Mouse (Mus musculus) midbrain, embryonic 14.5 days (tissue): ENCODE data around the gene Amhr2. TPM values are rescaled to one million over a fixed set of nuclear protein-coding genes. Genes with fewer than 3 reads are reported as not detected.

Source experiments
- ATAC-seq: fragments of 200-750 bp; cut with Nextera tagmentation; 2 replicates; pipeline ENCODE4 v1.8.0; 2017; ENCODE audit warnings: moderate number of reproducible peaks, moderate library complexity; ENCODE audit not compliant: low FRiP score, low TSS enrichment
- DNase-seq: peaks from one replicate; pipeline ENCODE4 v3.0.0-alpha.2; 2015
- H3K27ac ChIP-seq: fragments of 300-500 bp; sonication (generic); replicated peaks from 2 replicates; pipeline ENCODE4 v1.5.1; 2014; ENCODE audit warnings: mild to moderate bottlenecking, low read depth, low read length, moderate library complexity
- H3K27me3 ChIP-seq: fragments of 300-500 bp; sonication (generic); 2 replicates; pipeline ENCODE4 v1.6.1; 2014; ENCODE audit warnings: low read length, control low read depth, mixed read lengths; ENCODE audit not compliant: control insufficient read depth, insufficient read depth
- H3K36me3 ChIP-seq: fragments of 300-500 bp; sonication (generic); 2 replicates; pipeline ENCODE4 v1.6.1; 2014; ENCODE audit warnings: low read length, control low read depth; ENCODE audit not compliant: control insufficient read depth, insufficient read depth
- H3K4me1 ChIP-seq: fragments of 300-500 bp; sonication (generic); 2 replicates; pipeline ENCODE4 v1.6.1; 2014; ENCODE audit warnings: mild to moderate bottlenecking, antibody characterized with exemption, low read length, control low read depth; ENCODE audit not compliant: control insufficient read depth, insufficient read depth
- H3K4me2 ChIP-seq: fragments of 300-500 bp; sonication (generic); 2 replicates; pipeline ENCODE4 v1.6.1; 2014; ENCODE audit warnings: mild to moderate bottlenecking, low read length, moderate library complexity
- H3K4me3 ChIP-seq: fragments of 300-500 bp; sonication (generic); replicated peaks from 2 replicates; pipeline ENCODE4 v1.5.1; 2014; ENCODE audit warnings: low read depth, low read length
- H3K9ac ChIP-seq: fragments of 300-500 bp; sonication (generic); replicated peaks from 2 replicates; pipeline ENCODE4 v1.6.1; 2014; ENCODE audit warnings: mild to moderate bottlenecking, low read length, moderate library complexity
- H3K9me3 ChIP-seq: fragments of 300-500 bp; sonication (generic); 2 replicates; pipeline ENCODE4 v1.6.1; 2016; ENCODE audit warnings: low read length, control low read depth, mixed read lengths; ENCODE audit not compliant: control insufficient read depth
- WGBS: fragments of 180-500 bp; shearing (Covaris S2); extraction: QIAGEN DNeasy Blood & Tissue Kit; methylation state at CpG from one replicate; pipeline ENCODE4 v1.1.7; 2014; 5-methylcytosine and 5-hydroxymethylcytosine counted together
- polyA plus RNA-seq: library from polyadenylated mRNA; unstranded; fragments of >200 nt; fragmentation: Nextera tagmentation; extraction: Ambion mirVana; gene quantifications from 2 replicates; pipeline ENCODE4 v1.2.1, GENCODE M21; 2014

Gene Amhr2
- polyA plus RNA-seq = 0.18 and 0.39 TPM in 2 replicates

DNA sequence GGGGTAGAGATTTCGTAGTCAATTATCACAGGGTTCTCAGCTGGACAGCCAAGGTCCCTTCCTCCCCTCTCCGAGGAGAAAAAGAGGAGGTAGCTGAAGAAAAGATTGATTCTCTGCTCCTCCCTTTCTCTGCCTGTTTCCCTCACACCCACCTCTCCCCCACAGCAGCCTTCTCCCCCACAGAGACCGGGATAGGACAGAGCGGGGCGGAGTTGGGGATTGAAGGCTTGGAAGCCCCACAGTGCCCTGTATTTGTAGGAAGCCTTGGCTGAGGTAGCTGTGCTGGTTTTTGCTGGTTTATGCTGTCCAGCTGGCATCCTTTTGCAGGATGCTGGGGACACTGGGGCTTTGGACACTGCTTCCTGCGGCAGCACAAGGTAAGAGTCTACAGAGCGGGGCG lies at the start of gene Amhr2:
Amhr2 (plus strand) TSS at position 222 of the 400 bp plus-strand sequence.
- WGBS = 65% methylated on average over 8 of the region's 8 CpGs
- H3K9me3 ChIP-seq = no peaks in the 10 kb centered on the region
- DNase-seq (no peak), ATAC-seq (no peak)
- H3K36me3 ChIP-seq = no peaks in the 10 kb centered on the region
- no peak within 1 kb of the TSS for H3K27ac ChIP-seq
- H3K4me1 ChIP-seq = no peaks in the 10 kb centered on the region
- no peak within 1 kb of the TSS for H3K4me3 ChIP-seq
- no peak within 1 kb of the TSS for H3K9ac ChIP-seq
- no peak within 1 kb of the TSS for H3K4me2 ChIP-seq
- H3K27me3 ChIP-seq = no peaks in the 10 kb centered on the region

DNA sequence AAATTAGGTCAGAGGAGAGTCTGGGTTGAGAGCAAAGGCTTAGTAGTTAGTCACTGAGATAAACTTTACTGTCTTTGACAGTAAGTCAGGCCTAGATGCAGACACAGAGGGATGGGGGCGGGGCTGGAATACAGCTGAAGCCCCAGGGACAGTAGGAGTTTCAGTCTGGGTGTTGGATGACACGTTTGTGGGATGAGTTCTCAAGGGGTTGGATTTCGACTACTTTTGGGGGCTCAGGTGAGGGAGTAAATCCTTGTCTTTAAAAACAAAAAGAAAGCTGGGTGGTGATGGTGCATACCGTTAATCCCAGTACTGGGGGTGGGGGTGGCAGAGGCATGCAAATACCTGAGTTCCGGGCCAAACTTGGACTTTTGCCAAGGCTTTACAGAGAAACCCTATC lies 46.5 kb upstream of the Amhr2 start:
- H3K4me2 ChIP-seq = no peak overlapping the region
- DNase-seq = no peak
- 22% methylated on average over 5 of the region's 5 CpGs for WGBS
- no peak for ATAC-seq
- H3K27me3 ChIP-seq = no peaks in the 10 kb centered on the region
- peaks cover 12% of the 10 kb centered on the region for H3K4me1 ChIP-seq
- H3K4me3 ChIP-seq = no peak overlapping the region
- H3K9ac ChIP-seq = no peak overlapping the region
- H3K9me3 ChIP-seq = no peaks in the 10 kb centered on the region
- H3K27ac ChIP-seq = no peak overlapping the region
- no peaks in the 10 kb centered on the region for H3K36me3 ChIP-seq

DNA sequence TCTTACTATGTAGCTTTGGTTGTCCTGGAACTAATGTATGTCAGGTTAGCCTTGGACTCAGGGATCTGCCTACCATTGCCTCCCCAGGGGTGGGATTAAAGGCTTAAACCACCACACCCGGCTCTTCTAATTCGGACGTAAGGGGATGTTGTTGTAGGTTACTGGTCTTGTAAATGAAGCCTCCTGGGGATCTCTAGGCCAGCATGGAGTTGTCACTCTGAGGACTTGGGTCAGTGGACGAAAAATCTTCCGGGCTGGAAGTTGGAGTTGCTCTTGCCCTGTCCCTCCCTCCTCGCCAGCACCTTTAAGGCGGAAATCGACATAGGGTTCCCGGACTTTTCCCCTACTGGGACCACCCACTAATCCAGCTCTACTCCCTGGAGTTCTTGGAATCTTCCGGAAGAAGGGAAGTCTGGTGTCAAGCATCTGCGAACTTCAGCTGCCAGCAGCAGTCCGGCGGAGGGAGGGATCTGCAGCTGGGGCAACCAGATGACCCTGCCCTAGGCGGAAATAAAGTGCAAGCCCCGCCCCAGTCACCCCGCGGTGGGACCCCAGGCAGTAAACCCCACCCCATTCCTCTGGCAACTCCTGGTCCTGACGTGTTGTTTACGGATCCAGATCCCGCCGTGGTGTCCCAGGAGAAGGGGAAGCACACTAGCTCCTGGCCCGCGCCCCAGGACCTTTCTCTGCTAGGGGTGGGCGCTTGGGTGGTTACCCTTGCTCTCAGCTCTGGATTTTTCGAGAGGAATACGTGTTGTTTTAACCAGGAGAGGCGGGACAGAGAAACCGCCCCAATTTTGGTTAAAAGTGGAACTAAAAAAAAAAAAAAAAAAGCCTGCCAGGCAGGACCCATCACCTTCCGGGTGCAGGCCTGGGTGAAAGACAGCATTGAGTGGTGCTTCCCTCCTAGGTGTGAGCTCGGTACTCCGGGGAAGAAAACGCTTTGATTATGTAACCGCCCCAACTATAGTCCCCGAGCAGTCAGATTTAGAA lies 45.6 kb upstream of the Amhr2 start:
- peak overlapping the region; percentile 60 for H3K4me2 ChIP-seq
- peak; percentile 57 for DNase-seq
- WGBS = 5% methylated on average over 34 of the region's 34 CpGs
- H3K9me3 ChIP-seq = no peaks in the 10 kb centered on the region
- H3K27ac ChIP-seq = peak overlapping the region; percentile 37; the same call in 1 of the 2 replicates
- peak overlapping the region; percentile 51; the same call in 1 of the 2 replicates for H3K9ac ChIP-seq
- no peaks in the 10 kb centered on the region for H3K27me3 ChIP-seq
- no peaks in the 10 kb centered on the region for H3K36me3 ChIP-seq
- peaks cover 12% of the 10 kb centered on the region for H3K4me1 ChIP-seq
- ATAC-seq = peak; percentile 17; the same call in 1 of the 2 replicates
- peak overlapping the region; percentile 34 for H3K4me3 ChIP-seq

DNA sequence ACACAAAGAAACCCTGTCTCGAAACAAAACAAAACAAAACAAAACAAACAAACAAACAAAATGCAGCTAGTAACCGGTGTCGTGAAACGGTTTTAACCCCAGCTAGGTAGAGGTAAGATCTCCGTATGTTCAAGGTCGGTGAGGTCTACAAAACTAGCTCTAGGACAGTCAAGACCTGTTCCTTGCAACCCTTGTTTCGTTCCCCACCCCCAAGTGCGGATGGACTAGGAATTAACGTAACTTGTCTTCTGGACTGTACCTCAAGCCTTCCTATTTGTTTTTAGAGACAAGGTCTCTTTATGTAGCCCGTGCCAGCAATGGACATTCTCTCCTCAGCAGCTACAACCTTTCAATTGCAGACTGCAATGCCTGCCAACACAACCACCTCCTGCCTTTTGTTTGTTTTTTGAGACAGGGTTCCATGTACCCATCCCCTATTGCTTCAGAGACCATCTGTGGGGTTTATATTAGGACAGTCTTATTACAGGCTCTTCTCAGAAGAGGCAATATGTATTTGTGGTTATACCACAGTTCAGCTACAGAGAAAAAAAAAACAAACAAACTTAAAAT lies 44.6 kb upstream of the Amhr2 start:
- ATAC-seq (no peak), DNase-seq (no peak)
- Histone ChIP-seq H3K9ac (no peak overlapping the region), H3K27me3 (no peaks in the 10 kb centered on the region), H3K4me1 (peaks cover 12% of the 10 kb centered on the region), H3K9me3 (no peaks in the 10 kb centered on the region), H3K27ac (no peak overlapping the region), H3K36me3 (no peaks in the 10 kb centered on the region), H3K4me3 (no peak overlapping the region), H3K4me2 (no peak overlapping the region)
- 84% methylated on average over 10 of the region's 10 CpGs for WGBS

- DNase-seq = no peak
- Histone ChIP-seq H3K36me3 (no peaks in the 10 kb centered on the region), H3K9ac (no peak overlapping the region), H3K4me3 (no peak overlapping the region), H3K4me2 (no peak overlapping the region), H3K9me3 (no peaks in the 10 kb centered on the region), H3K27ac (no peak overlapping the region), H3K4me1 (peaks cover 12% of the 10 kb centered on the region), H3K27me3 (no peaks in the 10 kb centered on the region)
- WGBS = 76% methylated on average over 2 of the region's 2 CpGs
- no peak for ATAC-seq
These were observed 43.9 kb upstream of the Amhr2 start for GRCm38 (mm10) chr15:102401278-102401677.

DNA sequence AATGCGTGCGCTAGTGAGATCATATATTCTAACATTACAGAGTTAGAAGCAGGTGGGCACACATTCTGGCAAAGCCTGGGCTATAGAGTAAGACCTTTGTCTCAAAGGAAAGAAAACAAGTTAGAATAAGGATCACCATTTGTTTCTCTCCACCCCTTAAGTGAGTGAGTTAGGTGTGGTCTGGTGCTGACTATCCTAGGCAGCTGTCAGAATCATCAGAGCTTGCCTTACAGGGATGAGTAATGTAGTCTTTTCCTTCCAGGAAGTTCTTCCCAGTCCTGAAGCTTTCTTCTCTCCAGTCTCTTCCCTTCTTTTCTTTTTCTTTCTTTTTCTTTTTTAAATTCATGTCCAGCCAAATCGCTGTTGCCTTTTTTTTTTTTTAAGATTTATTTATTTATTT lies 43.0 kb upstream of the Amhr2 start:
- H3K4me3 ChIP-seq = no peak overlapping the region
- DNase-seq (no peak), ATAC-seq (no peak)
- H3K4me1 ChIP-seq = peaks cover 13% of the 10 kb centered on the region
- no peak overlapping the region for H3K4me2 ChIP-seq
- no peaks in the 10 kb centered on the region for H3K9me3 ChIP-seq
- WGBS = 98% methylated on average over 3 of the region's 3 CpGs
- no peak overlapping the region for H3K9ac ChIP-seq
- no peaks in the 10 kb centered on the region for H3K36me3 ChIP-seq
- H3K27me3 ChIP-seq = no peaks in the 10 kb centered on the region
- H3K27ac ChIP-seq = no peak overlapping the region

- WGBS = 16% methylated on average over 34 of the region's 34 CpGs
- H3K4me3 ChIP-seq = peak overlapping the region; percentile 57
- peak overlapping the region; percentile 70 for H3K4me2 ChIP-seq
- peak overlapping the region; percentile 67 for H3K9ac ChIP-seq
- DNase-seq = no peak
- H3K27ac ChIP-seq = peak overlapping the region; percentile 99
- ATAC-seq = no peak; the same call in 1 of the 2 replicates
- no peaks in the 10 kb centered on the region for H3K9me3 ChIP-seq
- peaks cover 18% of the 10 kb centered on the region for H3K4me1 ChIP-seq
- H3K27me3 ChIP-seq = no peaks in the 10 kb centered on the region
- peaks cover 20% of the 10 kb centered on the region for H3K36me3 ChIP-seq
These were observed 40.3 kb upstream of the Amhr2 start for GRCm38 (mm10) chr15:102404608-102405488.

GRCm38 (mm10) chr15:102405489-102406195 lies 39.5 kb upstream of the Amhr2 start, which contains the start of gene Sp1:
Gene Sp1 (plus strand): TSS chr15:102406143.
- WGBS = under 1% methylated on average over 38 of the region's 38 CpGs

More at GRCm38 (mm10) chr15:102405489-102406195, 39.5 kb upstream of the Amhr2 start, which contains the start of gene Sp1:
- no peaks in the 10 kb centered on the region for H3K27me3 ChIP-seq
- peak within 1 kb of the TSS; percentile 70 for H3K4me2 ChIP-seq
- peak within 1 kb of the TSS; percentile 79 for H3K4me3 ChIP-seq
- peaks cover 25% of the 10 kb centered on the region for H3K4me1 ChIP-seq
- ATAC-seq (peak; percentile 97), DNase-seq (peak; percentile 99)
- H3K36me3 ChIP-seq = peaks cover 28% of the 10 kb centered on the region
- peak within 1 kb of the TSS; percentile 99 for H3K27ac ChIP-seq
- H3K9ac ChIP-seq = peak within 1 kb of the TSS; percentile 87
- H3K9me3 ChIP-seq = peaks cover 3% of the 10 kb centered on the region; the same call in 1 of the 2 replicates
